Mouse (Mus musculus): Measurements from ENCODE around the gene Dhfr. TPM values are rescaled to one million over a fixed set of nuclear protein-coding genes. Genes with fewer than 3 reads are reported as not detected.

Gene Dhfr
- 19.2 and 21.6 TPM in 2 replicates for polyA plus RNA-seq (2014; fragmentation: Nextera tagmentation; extraction: Ambion mirVana)

DNA sequence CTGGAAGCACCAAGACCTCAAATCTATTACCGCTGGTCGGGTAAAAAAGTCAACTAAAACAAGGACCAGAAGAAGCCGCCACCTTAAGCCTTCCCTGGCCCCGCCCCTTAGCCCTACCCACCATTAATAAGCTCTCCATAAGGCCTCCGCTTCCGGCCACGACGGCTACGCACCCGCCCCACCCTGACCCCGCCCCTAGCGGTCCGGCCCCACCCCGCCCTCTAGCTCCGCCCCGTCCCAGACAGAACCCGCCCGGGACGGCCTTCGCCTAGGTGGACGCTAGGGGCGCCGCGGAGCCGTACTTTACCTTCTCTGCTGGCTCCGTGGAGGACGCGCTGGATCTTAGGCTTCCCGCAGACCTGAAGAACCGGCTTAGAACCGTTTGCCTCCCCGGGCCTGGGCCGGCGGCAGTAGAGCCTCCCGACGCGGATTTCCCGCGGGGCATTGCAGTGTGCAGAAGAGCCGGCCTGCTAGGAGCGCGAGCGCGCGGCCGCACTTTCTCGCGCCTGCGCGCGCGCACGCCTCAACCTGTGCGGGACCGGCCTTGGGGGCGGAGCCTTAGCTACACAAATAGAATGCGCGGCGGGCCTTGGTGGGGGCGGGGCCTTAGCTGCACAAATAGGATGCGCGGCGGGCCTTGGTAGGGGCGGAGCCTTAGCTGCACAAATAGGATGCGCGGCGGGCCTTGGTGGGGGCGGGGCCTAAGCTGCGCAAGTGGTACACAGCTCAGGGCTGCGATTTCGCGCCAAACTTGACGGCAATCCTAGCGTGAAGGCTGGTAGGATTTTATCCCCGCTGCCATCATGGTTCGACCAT is at the start of gene Dhfr, which contains the start of gene Msh3:
Gene Dhfr, plus strand, starts transcription at position 271 of the 816 bp plus-strand sequence.
Gene Msh3, minus strand, starts transcription at position 548 of the 816 bp plus-strand sequence.
- Histone ChIP-seq H3K27me3 (ENCODE audit: insufficient read depth, low read length) (no peaks in the 10 kb centered on the region), H3K4me2 (peak within 1 kb of the TSS; percentile 95), H3K27ac (ENCODE audit: low read depth) (peak within 1 kb of the TSS; percentile 87), H3K4me1 (ENCODE audit: insufficient read depth) (no peaks in the 10 kb centered on the region), H3K36me3 (ENCODE audit: insufficient read depth) (peaks cover 26% of the 10 kb centered on the region), H3K9me3 (ENCODE audit: low read depth, low read length) (no peaks in the 10 kb centered on the region), H3K9ac (peak within 1 kb of the TSS; percentile 74), H3K4me3 (ENCODE audit: low read depth, low read length) (peak within 1 kb of the TSS; percentile 74)
- DNase-seq: peak; percentile 98
- WGBS: under 1% methylated on average over 76 of the region's 76 CpGs
- ATAC-seq (ENCODE audit: insufficient read depth): peak; percentile 97
- TF ChIP-seq CTCF (IDR thresholded peaks at IDR 0.05; ENCODE audit: low read depth): peak; percentile 83

DNA sequence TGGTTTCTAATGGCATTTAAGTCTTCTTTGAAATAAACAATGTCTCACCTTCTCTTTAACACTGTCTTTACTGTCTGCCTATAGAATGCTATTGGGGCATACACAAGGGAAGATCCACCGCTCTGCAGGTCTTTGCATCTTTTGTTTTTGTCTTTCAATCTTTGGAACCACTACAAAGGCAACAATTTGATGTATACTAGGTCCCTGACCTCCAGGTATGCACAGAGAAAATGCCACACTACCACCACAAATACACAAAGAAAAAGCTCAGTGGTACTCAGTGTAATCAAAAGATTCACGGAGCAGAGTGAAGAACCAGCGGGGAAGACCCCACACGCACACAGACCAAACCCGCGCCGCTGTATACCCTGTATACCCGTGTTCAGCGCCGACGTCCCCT is 48.8 kb upstream of the Dhfr start, which contains the start of gene Gm20379:
Gene Gm20379, plus strand, starts transcription at position 301 of the 400 bp plus-strand sequence.
- 94% methylated on average over 11 of the region's 11 CpGs for WGBS
- no peak within 1 kb of the TSS for H3K4me3 ChIP-seq (ENCODE audit: low read depth, low read length)
- H3K27ac ChIP-seq (ENCODE audit: low read depth): no peak within 1 kb of the TSS
- H3K4me1 ChIP-seq (ENCODE audit: insufficient read depth): no peaks in the 10 kb centered on the region
- no peaks in the 10 kb centered on the region for H3K9me3 ChIP-seq (ENCODE audit: low read depth, low read length)
- no peak within 1 kb of the TSS for H3K9ac ChIP-seq
- no peak for TF ChIP-seq CTCF (IDR thresholded peaks at IDR 0.05; ENCODE audit: low read depth)
- H3K4me2 ChIP-seq: no peak within 1 kb of the TSS
- DNase-seq (no peak), ATAC-seq (ENCODE audit: insufficient read depth) (no peak)
- H3K36me3 ChIP-seq (ENCODE audit: insufficient read depth): peaks cover 21% of the 10 kb centered on the region
- no peaks in the 10 kb centered on the region for H3K27me3 ChIP-seq (ENCODE audit: insufficient read depth, low read length)

DNA sequence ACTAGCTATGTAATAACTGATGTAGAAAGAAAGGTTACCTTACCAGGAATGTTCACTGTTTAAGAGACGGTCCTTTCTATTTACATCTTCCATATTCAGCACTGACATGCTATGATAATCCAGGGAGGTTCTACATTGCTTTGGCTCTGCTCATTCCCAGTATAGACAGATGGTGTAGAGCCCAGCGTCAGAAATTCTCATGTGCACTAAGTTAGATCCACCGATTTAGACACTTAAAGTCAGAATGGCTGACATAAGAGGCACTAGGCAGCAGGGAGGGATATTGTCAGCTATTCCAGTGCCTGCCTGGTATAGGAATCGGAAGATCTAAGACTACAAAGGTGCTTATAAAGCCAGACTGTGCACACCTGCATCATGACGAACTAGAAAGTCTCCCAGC is 39.9 kb upstream of the Dhfr start:
- WGBS: 81% methylated on average over 5 of the region's 5 CpGs

DNA sequence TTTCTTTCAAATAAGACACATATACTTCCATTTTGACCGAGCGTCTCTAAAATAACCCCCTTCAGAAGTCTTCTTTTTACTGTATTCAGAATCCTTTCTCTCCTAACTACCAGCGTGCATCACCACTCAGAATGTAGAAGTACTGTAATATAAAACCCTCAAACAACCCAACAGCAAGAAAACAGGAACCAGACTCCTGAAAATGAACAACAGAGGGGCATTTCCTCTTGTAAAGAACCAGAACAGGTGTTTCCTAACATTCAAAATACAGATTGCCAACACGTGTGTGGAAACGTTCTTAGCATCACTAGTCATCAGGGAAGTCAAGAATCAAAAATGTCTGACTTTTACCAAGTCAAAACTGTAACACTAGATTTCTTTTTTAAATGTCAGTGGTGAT is 33.8 kb upstream of the Dhfr start:
- WGBS: 86% methylated on average over 5 of the region's 5 CpGs
- no peak overlapping the region for H3K4me2 ChIP-seq
- H3K27me3 ChIP-seq (ENCODE audit: insufficient read depth, low read length): no peaks in the 10 kb centered on the region
- no peak overlapping the region for H3K4me3 ChIP-seq (ENCODE audit: low read depth, low read length)
- no peak overlapping the region for H3K9ac ChIP-seq
- H3K36me3 ChIP-seq (ENCODE audit: insufficient read depth): peaks cover 11% of the 10 kb centered on the region; the same call in 1 of the 2 replicates
- no peaks in the 10 kb centered on the region for H3K4me1 ChIP-seq (ENCODE audit: insufficient read depth)
- no peaks in the 10 kb centered on the region for H3K9me3 ChIP-seq (ENCODE audit: low read depth, low read length)
- H3K27ac ChIP-seq (ENCODE audit: low read depth): no peak overlapping the region
- ATAC-seq (ENCODE audit: insufficient read depth) (no peak), DNase-seq (no peak)
- TF ChIP-seq CTCF (IDR thresholded peaks at IDR 0.05; ENCODE audit: low read depth): no peak

More for the DNA sequence above, 39.9 kb upstream of the Dhfr start:
- Histone ChIP-seq H3K27me3 (ENCODE audit: insufficient read depth, low read length) (no peaks in the 10 kb centered on the region), H3K36me3 (ENCODE audit: insufficient read depth) (peaks cover 12% of the 10 kb centered on the region; the same call in 1 of the 2 replicates), H3K27ac (ENCODE audit: low read depth) (no peak overlapping the region), H3K9me3 (ENCODE audit: low read depth, low read length) (no peaks in the 10 kb centered on the region), H3K4me2 (no peak overlapping the region), H3K4me1 (ENCODE audit: insufficient read depth) (no peaks in the 10 kb centered on the region), H3K9ac (no peak overlapping the region), H3K4me3 (ENCODE audit: low read depth, low read length) (no peak overlapping the region)
- no peak for DNase-seq
- TF ChIP-seq CTCF (IDR thresholded peaks at IDR 0.05; ENCODE audit: low read depth): no peak
- no peak for ATAC-seq (ENCODE audit: insufficient read depth)

DNA sequence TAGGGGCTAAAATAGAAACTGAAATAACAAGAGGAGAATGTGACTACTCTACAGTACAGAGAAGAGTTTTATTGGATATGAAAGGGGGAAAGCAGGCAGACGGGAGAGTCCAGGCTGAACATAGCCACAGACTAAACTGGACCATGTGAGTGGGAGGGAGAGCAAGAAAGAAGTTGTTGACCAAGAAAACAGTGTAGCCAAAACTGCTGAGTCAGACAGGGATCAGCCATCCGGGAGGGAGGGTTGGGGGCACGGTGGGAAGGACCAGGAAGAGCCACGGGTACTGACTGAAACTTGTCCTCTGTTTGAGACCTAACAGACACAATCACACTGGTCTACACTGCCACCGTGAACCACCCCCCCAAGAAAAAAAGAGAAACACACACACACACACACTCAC is 28.5 kb upstream of the Dhfr start:
- no peaks in the 10 kb centered on the region for H3K4me1 ChIP-seq (ENCODE audit: insufficient read depth)
- H3K4me3 ChIP-seq (ENCODE audit: low read depth, low read length): no peak overlapping the region
- no peak overlapping the region for H3K27ac ChIP-seq (ENCODE audit: low read depth)
- H3K27me3 ChIP-seq (ENCODE audit: insufficient read depth, low read length): no peaks in the 10 kb centered on the region
- H3K4me2 ChIP-seq: no peak overlapping the region
- TF ChIP-seq CTCF (IDR thresholded peaks at IDR 0.05; ENCODE audit: low read depth): no peak
- 74% methylated on average over 5 of the region's 5 CpGs for WGBS
- no peaks in the 10 kb centered on the region for H3K9me3 ChIP-seq (ENCODE audit: low read depth, low read length)
- ATAC-seq (ENCODE audit: insufficient read depth) (no peak), DNase-seq (no peak)
- H3K36me3 ChIP-seq (ENCODE audit: insufficient read depth): peaks cover 14% of the 10 kb centered on the region; the same call in 1 of the 2 replicates
- no peak overlapping the region for H3K9ac ChIP-seq

DNA sequence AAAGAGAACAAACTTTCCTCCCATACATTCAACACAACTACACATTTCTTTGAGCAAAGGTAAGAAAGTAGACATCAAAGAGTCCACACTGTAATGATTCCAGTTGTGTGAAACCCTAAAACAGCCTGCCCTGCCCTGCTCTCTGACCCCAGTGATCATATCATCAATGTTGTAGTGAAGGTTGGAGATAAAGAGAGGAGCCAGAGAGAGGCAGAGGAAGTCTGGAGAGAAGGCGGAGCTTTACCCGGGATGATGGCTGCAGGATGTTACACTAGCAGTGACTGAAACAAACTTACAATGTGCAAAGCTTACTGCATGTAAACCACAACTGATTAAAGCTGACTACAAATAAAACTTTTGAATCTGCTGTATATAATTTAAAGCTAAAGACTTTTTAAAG is 26.5 kb upstream of the Dhfr start:
- H3K36me3 ChIP-seq (ENCODE audit: insufficient read depth): peaks cover 14% of the 10 kb centered on the region; the same call in 1 of the 2 replicates
- no peak for ATAC-seq (ENCODE audit: insufficient read depth)
- WGBS: 62% methylated on average over 2 of the region's 2 CpGs
- H3K4me1 ChIP-seq (ENCODE audit: insufficient read depth): no peaks in the 10 kb centered on the region
- no peak overlapping the region for H3K4me3 ChIP-seq (ENCODE audit: low read depth, low read length)
- TF ChIP-seq CTCF (IDR thresholded peaks at IDR 0.05; ENCODE audit: low read depth): no peak
- H3K9ac ChIP-seq: no peak overlapping the region
- no peaks in the 10 kb centered on the region for H3K27me3 ChIP-seq (ENCODE audit: insufficient read depth, low read length)
- no peaks in the 10 kb centered on the region for H3K9me3 ChIP-seq (ENCODE audit: low read depth, low read length)
- H3K4me2 ChIP-seq: no peak overlapping the region
- no peak overlapping the region for H3K27ac ChIP-seq (ENCODE audit: low read depth)
- no peak for DNase-seq

DNA sequence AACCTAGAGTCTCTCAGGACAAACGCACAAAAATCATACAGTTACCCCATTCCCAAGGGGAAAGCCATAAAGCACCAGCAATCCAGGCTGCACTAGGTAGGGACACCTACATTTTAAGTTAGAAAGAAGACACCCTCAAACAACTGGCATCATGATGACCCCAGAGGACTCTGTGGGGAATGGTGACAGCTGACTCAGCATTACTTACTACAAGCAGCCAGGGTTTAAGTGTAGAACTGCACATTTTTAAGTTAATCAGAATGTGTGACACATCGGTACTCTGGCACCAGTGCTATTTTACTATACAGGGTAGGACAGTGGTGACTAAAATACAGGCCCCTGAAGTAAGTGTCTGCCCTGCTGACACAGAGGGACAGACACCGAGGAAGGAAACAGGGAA is 23.9 kb upstream of the Dhfr start:
- Histone ChIP-seq H3K27ac (ENCODE audit: low read depth) (no peak overlapping the region), H3K4me3 (ENCODE audit: low read depth, low read length) (no peak overlapping the region), H3K9me3 (ENCODE audit: low read depth, low read length) (no peaks in the 10 kb centered on the region), H3K4me1 (ENCODE audit: insufficient read depth) (no peaks in the 10 kb centered on the region), H3K36me3 (ENCODE audit: insufficient read depth) (peaks cover 17% of the 10 kb centered on the region; the same call in 1 of the 2 replicates), H3K4me2 (no peak overlapping the region), H3K9ac (no peak overlapping the region), H3K27me3 (ENCODE audit: insufficient read depth, low read length) (no peaks in the 10 kb centered on the region)
- no peak for DNase-seq
- no peak for ATAC-seq (ENCODE audit: insufficient read depth)
- WGBS: 91% methylated on average over 3 of the region's 3 CpGs
- TF ChIP-seq CTCF (IDR thresholded peaks at IDR 0.05; ENCODE audit: low read depth): no peak
